Mouse (Mus musculus): Measurements from ENCODE around the gene Id3.

The Id3 gene

DNA sequence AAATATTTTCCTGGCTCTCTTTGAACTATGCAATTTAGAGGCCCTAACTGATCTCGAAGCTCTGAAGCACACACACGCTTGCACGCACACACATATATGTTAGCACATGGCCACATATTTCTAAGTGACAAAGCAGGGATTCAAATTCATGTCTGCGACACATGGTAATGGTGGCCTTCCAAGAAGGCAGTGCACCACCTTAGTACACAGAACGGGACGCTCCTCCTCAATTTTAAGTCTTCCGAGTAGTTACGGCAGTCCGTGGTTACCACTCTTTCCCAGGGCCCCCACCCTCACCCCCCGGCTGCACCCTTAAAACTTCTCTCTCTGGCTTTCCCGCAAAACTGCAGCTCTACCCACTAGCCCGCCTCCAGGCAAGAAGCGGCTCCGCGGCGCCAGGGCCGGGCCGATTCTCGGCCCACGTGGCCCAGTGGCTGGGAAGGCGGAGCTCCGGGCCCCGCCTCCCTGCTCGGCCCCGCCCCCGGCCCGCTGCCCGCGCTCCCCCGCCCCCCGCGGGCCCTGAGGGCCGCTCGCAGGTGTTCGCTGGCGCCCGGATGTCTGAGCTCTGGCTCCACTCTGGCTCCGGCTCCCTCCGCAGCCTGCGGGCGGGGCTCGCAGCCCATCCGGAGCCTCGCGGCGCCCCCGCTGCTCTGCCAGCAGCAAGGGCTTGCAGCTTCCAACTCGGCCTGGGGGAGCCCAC is 4.3 kb downstream of the Id3 start:
- peak; percentile 64 for DNase-seq (ENCODE audit: low spot score in 2 of 2)

DNA sequence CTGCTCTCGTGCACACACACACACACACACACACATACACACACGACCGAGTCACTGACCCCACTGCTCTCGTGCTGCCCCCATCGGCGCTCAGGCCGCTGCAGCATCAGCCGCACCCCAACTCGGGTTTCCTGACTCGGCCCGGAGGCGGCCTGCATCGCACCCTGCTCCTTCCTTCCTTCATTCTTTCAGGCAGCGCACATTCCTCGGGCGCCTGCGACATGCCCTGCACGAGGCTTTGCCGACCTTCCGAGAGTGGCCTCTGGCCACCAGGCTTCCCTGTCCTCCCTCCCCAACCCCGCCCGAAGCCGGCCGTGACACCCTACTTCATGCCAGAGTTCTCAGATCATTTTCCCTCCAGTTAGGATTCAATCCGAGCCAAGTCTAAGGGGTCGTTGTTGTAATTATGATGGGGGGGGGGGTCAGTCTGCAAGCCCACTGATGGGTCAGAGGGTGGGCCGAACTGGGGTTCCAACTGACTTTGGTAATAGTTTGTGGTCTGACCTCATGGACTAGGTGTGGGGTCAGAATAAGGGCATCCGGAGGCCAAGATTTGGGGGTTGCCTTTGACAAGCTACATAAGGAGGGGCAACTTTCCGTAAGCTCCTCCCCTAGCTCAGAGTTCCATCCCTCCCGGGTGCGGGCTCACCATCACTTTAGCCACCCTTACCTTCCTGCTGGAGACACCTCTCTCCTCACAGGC is 5.2 kb downstream of the Id3 start:
- DNase-seq (ENCODE audit: low spot score in 2 of 2): no peak

DNA sequence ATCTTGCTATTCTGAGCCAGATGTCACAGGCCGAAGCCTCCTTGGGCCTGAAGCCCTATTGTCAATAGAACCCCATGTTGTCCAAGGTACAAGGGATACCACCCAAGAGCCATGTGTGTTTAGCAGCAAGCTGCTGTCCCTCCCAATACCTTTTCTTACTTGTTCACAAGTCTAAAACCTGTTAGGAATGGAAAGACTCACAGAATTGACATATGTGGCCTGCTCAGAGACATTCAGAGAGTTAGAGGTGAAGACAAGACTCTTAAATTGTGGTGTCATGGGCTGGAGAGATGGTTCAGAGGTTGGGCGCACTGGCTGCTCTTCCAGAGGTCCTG is 5.7 kb downstream of the Id3 start:
- DNase-seq (ENCODE audit: low spot score in 2 of 2): no peak

DNA sequence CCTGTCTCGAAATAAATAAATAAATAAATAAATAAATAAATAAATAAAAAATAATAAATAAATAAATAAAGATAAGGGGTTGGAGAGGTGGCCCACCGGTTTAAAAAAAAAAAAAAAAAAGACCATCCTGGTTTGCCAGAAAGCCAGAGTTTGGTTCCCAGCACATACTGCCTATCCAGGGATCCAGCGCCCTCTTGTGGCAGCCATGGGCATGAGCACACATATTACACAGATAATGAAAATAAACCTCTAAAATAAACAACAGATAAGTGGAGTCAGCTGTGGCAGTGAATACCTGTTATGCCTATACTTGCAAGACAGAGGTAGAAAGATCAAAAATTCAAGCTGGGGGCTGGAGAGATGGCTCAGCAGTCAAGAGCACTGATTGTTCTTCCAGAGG is 6.4 kb downstream of the Id3 start:
- DNase-seq (ENCODE audit: low spot score in 2 of 2): no peak

DNA sequence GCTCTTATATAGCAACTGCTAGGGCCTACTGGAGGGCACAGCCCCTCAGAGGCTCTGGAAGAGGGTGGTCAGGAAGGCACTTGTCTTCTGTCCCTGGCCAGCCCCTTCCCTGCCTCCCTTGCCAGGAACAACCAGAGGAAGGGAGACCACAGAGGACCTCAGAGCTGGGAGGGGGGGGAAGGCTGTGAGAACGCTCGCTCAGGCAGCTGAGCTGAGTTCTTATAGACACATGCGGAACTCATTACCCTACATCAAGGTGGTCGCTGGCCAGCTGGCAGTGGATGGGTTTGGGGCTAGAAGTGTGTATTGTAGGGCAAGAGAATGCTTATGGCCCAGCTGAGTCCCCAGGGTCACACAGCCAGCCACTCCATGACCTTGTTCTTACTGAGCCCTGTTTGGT is 7.3 kb downstream of the Id3 start:
- no peak for DNase-seq (ENCODE audit: low spot score in 2 of 2)

DNA sequence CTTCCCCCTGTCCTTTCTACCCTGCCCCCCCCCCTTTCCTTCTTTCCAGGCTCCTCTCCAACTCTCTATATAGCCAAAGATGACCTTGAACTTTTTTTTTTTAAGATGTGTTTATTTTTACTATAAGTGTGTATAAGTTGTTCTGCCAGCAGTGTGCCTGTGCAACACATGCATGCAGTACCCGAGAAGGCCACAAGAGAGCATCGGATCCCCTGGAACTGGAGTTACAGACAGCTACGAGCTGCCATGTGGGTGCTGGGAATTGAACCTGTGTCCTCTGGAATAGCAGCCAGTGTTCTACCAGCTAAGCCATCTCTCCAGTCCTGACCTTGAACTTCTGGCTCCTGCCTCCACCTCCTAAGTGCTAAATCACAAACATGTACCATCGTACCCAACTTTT is 9.5 kb downstream of the Id3 start:
- no peak for DNase-seq (ENCODE audit: low spot score in 2 of 2)

DNA sequence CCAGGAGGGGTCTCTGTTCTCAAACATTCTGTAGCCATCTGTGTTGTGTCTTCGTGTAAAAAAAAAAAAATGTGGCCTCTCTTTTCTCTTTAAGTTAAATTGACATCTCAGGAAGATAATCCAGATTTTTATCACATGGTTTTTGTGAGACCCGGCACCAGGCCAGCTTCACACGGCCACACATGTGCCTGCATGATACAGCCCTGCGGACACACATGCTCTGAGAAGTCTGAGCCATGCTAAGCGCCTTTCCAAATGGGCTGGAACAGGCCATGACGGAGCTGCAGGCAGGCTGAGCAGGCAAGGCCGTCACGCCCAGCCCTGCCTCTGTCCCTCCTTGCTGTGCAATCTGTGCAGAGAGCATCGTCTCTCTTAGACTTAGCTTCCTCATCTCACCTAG is 11.2 kb downstream of the Id3 start:
- DNase-seq (ENCODE audit: low spot score in 2 of 2): no peak

DNA sequence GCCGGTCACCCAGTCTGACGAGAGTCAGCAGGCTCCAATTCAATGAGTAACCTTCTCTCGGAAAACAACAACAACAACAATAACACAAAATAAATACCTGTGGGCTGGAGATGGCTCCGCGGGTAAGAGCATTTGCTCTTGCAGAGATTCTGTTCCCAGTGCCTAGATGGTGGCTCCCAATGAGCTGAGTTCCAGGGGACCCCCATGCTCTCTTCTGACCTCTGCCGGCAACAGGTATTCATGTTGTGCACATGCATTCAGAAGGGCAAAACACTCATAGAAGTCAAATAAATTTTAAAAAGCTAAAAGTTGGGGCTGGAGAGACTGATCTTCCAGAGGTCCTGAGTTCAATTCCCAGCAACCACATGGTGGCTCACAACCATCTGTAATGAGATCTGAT is 15.2 kb downstream of the Id3 start:
- no peak for DNase-seq (ENCODE audit: low spot score in 2 of 2)

DNA sequence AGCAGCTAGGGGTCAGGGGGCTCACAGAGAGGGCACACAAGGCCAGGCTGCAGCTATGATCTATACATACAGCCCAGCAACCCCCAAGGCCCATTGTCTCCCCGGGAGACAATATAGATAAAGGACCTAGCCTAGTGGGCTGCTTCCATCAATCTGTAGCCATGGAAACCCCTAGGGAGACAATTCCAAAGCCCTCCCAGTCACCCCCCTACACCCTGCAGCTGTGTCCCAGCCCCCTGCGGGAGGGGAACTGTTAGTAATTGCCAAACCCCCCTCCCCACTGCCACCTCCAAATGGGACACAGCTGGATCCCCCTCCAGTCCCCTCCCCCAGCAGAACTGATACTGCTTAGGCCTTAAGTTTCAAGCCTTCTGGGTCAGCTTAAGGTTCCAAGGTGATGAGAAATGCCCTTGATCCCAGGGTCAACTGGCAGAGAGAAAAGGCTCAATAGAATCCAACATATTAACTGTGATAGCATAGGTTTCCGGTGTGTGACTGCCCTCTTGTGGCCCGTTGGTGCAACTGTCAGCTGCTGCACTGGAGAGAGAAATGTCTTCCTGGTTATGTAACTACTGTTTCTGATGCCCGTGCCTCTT is 16.6 kb downstream of the Id3 start:
- peak; percentile 76 to 84 for DNase-seq (ENCODE audit: low spot score in 2 of 2)

DNA sequence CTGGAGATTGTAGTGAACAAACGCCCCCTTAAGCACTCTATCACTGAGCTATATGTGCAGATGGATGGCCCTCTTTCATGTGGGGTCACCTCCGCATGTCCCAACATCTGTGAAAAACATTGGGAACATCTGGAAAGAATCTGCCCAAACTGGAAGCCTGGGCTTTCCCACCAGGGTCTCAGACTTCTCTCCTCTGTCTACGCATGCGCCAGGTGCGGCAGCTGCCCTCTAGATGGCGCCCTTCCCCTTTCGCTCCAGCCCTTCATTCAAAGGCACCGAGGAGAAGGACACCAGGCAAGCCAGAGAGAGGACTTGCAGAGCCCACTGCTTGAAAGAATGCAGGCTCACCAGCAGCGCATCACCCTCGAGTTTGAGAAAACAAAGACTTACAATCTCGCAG is 20.2 kb downstream of the Id3 start:
- peak; percentile 83 to 86 for DNase-seq (ENCODE audit: low spot score in 2 of 2)

DNA sequence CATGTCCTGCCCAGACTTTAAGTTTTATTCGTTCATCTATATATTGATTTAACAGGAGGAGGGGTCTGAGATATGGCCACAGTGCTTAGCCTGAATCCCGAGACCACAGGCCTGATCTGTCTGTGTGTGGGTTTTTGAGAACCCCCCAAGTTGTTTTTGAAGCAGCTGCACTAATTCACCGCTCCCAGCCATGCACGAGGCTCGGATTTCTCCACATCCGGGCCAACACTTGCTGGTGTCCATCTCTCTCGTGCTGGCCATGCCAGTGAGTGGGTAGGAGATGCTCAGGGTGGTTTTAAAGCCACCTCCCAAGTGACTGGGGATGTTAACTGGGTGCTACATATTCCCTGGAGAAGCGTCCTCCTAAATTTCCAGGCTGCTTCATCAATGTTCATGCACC is 21.7 kb downstream of the Id3 start:
- no peak for DNase-seq (ENCODE audit: low spot score in 2 of 2)

DNA sequence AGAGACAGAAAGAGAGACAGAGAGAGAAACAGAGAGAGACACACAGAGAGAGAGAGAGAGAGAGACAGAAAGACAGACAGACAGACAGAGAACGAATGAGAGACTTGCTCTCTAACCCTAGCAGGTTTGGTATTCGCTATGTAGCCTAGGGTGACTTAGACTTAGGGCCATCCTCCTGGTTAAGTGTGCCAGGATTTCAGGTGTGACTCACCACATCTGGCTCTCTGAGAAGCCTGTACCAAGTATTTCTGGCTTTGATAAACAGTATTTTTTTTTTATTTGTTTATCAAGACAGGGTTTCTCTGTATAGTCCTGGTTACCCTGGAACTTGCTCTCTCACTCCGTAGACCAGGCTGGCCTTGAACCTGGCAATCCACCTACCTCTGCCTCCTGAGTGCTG is 24.4 kb downstream of the Id3 start:
- DNase-seq (ENCODE audit: low spot score in 2 of 2): no peak

DNA sequence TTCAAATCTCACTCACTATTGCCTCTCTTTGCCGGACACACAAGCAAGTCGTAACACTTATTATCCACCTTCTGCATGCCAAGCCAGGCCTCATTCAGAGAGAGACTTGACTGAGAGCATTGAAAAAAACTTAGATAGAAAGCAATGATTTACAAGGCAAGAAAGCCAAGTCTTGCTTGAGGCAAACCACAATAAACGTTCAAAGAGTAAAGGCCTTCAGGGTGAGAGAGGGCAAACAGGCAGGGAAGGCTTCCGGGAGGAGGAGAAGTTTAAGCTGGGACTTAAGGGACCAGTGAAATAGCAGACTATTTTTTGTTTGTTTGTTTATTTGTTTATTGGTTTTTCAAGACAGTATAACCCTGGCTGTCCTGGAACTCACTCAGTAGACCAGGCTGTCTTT is 27.1 kb downstream of the Id3 start:
- no peak for DNase-seq (ENCODE audit: low spot score in 2 of 2)

DNA sequence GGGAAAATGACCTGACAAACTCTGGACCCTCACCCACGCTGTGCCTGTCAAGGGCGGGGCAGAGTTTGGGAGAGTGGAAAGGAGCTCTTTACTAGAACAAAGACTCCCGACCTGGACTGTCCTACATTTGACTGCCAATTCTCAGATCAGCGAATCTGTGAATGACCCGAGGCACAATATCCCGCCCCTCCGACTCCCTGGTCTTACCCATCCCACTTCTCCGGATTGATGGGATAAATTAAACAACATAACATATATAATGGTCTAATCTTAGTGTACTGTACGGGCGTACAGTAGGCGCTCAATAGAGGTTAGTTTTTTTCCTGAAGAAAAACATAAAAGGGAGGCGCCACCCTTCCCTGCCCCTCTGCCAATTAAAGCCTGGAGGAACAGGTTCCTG is 28.2 kb downstream of the Id3 start:
- no peak for DNase-seq (ENCODE audit: low spot score in 2 of 2)

DNA sequence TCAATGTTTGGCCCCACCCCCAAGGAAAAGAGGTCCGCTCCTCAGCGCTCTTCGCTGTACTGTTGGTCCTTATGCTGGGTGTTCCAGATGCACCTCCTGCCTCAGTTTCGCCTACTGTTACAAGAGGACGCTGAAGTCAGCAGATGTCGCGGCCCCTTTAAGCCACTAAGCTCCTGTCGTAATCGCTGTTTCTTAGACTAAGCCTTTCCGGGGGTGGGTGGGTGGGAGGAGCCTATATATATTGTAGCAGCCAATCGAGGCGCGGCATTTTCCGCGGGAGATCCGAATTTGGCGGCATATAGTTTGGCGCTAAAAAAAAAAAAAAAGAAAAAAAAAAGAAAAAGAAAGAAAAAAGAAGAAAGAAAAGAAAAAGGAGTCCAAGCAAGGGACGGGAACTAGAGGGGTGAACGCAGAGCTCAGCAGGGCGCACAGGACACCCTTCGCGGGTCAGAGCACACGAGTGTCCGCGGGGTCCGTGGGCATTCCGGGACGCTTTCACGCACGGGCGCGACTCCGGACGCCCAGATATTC is 28.8 kb downstream of the Id3 start, which contains the start of gene E2f2:
E2f2 (plus strand) TSS at position 384 of the 531 bp plus-strand sequence.
- peak; percentile 51 to 52 for DNase-seq (ENCODE audit: low spot score in 2 of 2)

DNA sequence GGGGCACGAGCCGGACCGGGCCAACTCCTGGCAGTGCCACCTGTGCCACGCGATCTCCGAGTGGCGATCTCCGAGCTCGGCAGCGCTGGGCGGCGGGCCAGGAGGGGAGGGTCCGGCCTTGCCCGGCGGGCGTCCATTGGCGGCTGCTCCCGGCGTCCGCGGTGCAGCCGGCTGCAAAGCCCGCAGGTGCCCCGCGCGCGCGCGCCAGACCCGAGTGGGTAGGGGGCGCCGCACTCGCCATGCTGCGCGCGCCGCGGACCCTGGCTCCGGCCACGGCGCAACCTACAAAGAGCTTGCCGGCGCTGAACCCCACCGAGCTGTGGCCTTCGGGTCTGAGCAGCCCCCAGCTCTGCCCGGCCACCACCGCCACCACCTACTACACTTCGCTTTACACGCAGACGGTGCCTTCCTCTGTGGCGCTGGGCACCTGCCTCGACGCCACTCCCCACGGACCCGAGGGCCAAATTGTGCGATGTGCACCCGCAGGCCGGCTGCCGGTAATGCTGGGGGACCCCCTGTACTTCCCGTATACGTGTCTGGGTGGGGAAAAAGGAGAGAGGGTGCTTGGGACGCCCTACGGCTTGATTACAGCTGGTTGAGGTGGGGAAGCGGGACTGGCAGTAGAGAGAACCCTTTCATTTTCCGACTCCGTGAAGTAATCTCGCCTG is 29.4 kb downstream of the Id3 start:
- no peak for DNase-seq (ENCODE audit: low spot score in 2 of 2)

DNA sequence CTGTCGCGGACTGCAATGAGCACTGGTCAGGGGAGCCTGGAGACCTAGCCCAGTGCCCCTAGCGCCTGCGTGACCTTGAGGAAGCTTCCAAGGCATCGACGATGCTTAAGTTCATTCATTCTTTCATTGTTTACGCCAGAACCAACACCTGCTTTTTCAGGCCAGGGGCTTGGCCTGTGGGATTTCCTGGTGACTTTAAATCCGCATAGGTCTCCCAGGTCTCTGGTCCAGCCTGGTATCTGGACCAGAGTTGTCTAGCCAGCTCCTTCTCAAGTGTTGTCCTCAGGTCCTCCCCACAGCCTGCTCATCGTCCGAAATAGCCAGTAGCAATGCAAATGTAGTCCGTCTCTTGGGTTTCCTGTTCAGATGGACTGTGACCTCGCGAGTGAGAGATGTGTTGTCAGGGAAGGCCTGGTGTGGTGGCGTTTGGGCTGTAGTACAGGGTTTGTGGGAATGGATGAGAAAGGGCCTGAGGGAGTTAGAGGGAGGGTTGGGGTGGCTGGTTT is 30.0 kb downstream of the Id3 start:
- no peak for DNase-seq (ENCODE audit: low spot score in 2 of 2)

DNA sequence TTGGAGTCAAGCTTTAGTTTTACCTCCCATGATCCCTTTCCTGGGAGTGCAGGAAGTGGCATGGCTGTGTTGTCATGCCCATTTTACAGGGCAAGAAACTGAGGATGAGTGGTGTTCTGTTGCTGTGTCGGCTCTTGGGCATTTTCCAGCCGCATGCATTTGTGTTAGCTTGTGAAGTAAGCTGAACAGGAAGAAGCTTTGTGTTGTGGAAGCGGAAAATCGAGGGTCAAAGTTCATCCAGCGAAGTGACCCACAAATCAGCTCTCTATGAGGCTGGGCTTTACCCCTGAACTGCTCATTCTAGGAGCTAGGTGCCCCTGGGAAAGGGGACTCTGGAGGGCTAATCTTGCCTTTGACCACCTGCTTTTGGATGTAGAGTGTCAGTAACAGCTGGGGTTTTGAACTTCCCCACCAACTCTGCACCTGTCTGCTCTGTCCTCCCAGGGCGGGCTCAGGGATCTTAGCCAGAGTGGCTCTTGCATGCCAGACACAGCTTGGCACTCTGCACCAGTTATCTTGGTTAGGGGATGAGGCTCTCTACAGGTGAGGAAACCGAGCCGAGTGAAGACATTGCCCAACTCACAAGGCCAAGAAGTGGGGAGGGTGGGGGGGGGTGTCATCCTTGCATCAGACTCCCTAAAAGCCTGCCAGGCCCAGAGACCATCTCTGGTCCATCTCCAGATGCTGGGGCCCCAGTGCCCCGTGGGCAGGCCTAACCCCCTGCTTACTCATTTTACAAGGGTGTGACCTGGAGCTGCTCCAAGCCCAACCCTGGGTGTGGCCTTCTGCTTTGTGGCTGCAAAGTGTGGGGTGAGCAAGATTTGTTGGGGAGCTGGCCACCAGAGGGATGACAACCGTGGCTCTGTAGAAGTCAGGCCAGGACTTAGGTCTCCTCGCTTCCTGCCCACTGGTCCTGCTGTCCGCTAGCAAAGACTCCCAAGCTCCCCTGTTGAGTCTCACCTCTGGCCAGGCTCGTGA is 31.2 kb downstream of the Id3 start:
- no peak for DNase-seq (ENCODE audit: low spot score in 2 of 2)

DNA sequence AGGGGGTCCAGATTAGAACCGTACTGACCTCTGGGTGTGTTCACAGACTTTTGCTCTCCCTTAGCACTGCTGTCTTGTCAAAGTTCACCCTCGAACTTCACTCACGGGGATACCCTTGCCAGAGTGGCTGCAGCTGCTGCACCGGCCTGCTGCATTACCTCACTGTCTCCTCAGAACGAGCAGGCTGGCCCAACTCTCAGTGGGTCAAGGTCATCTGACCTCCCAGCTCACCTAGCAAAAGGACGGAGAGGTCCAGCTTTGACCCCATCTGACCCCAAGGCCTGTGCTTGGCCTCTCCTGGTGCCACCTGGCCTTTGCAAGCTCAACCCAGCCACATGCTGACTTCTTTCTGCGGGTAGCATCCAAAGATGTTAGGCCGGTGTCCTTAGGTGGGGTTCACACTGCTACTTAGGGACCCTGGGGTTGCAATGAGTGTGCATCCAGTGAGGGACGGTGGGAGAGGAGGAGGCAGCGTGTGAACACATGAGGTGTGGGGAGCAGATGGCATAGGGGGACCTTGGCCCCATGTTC is 32.8 kb downstream of the Id3 start:
- no peak for DNase-seq (ENCODE audit: low spot score in 2 of 2)

DNA sequence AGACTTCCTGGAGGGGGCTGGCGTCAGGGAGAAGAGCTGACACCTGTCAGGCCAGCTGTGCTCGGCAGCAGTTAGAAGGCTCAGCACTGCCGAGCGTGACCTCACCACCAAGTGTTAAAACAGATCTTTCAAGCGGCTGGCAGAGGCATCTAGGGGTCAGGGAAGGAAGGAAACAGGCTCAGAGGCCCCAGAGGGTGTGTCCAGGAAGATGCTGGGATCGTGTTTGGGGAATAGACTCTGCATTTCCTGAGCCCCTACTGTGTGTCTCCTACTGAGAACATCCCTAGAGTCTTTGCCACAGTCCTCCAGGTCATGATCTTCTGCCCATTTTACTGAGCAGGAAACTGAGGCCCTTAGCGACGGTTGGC is 33.9 kb downstream of the Id3 start:
- DNase-seq (ENCODE audit: low spot score in 2 of 2): no peak

Data from right cerebral cortex, adult 2 months (tissue).